Mouse (Mus musculus) CD4-positive helper T cell, adult 2 months (primary cell): ENCODE data around the gene Stau1.

Source experiments
- DNase-seq: peaks from one replicate; pipeline ENCODE4 v3.0.0-alpha.2; 2012; ENCODE audit warnings: low read depth, missing footprints, low spot score

The Stau1 gene

DNA sequence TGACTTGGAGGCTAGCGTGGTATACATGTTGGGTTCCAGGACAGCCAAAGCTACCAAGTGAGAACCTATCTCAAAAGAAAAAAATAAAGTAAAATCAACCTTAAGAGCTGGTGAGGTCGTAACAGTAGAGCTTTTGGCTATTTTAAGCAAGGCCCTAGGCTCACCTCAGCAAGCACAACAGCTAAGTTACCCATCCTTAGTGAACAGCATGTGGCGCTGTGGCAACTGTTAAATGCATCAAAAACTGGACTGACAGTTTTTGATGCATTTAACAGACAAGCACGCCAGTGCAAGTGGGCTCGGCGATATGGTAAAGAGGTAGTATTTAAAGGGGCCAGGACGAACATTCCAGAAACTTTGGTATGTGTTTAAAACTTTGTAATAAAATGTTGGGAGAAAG lies 5.2 kb downstream of the Stau1 start:
- no peak for DNase-seq

DNA sequence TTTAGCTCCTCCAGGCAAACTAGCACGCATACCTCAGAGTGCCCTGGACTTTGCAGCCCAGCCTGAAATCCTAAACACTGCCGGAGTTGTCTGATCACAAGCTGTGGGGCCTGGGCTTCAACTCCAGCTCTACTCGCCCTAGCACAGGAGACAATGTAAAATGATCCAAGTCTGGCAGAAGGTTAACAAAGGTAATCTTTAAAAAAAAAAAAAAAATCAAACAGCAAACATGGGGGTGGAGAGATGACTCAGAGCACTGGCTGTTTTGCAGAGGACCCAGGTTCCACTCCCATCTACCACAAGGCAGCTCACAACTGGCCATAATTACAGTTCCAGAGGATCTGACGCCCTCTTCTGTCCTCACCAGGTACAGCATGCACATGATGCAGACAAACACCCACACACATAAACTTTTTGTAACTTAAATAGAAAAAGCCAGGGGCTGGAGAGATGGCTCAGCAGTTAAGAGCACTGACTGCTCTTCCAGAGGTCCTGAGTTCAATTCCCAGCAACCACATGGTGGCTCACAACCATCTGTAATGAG lies 12.7 kb downstream of the Stau1 start:
- peak; percentile 21 for DNase-seq

DNA sequence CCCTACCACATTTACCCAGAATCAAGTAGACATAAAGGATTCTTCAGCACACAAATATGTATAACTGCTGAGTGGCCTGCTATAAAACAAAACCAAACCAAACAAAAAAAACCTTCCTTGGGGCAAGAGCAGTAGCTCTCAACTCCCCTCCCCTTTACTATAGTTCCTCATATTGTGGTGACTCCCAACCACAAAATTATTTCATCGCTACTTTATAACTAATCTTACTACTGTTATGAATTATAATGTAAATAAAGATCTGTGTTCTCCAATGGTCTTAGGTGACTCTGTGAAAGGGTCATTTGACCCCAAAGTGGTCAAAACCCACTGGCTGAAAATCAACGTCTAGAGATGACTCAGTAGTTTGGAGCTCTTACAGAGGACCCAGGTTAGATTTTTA lies 15.9 kb downstream of the Stau1 start:
- DNase-seq = no peak

DNA sequence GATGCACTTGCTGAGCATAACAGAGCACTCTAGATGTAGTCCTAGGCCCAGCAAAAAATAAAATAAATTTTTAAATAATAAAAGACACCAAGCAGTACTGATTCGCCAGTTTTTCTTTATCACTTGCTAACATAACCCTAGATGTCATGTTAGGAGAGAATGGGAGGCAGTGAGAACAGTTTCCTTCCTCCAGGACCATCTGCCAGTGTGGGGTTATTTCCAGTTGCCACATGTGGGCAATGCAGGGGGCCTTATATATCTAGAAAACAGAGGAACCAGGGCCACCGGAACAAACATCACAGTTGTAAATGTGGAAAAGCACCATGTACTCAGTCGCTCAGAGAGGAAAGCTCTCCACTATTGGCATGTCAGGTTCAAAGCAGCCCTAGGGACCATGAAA lies 18.6 kb downstream of the Stau1 start:
- no peak for DNase-seq

DNA sequence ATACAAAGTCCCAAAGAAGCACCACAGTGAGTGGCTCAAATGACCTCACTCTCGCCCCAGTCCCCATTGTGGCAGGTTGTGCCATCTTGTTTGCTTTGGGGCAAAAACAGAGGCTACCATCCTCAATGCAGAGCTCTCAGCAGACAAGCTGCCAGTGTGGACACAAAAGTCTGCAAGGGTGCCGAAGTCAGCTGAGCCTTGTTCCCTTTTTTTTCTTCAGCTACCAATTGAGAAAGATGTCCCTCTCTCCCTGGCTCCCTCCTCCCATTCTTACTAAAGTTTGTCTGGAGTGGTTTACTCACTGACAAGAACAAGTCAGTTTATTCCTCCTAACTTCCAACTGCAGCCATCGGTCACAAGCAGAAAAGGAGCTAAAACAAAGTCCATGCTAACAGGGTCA lies 19.7 kb downstream of the Stau1 start:
- no peak for DNase-seq

DNA sequence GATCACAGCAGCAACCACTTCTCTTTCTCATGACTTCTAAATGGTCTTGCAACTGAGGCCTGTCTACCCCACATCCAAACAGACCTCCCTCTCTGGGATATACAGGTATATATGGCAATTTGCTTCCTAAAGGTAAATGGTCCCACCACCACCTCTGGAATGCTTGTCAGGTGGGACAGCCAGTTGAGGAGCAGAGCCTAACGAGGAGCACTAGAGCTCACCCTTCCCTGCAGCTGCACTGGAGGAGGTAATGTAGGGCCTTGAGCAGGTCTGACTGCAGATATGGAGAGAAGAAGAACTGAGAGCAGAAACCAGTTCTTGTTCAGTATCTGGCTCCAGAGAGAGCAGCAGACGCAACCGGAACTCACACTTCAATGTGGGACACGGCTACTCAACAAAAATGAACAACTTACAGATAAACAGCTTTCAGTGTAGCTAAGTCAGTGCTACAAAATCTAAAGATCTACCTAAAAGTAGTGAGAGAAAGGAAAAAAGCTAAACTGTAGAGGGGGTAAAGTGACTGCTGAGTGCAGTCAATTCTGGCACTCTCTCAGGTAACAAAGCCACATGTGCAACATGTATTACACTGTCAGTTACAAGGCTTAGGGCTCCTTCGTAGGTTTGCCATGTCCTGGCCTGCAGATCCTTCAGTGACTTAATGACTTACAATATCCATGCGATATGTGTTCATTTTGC lies 21.8 kb downstream of the Stau1 start:
- DNase-seq = no peak

DNA sequence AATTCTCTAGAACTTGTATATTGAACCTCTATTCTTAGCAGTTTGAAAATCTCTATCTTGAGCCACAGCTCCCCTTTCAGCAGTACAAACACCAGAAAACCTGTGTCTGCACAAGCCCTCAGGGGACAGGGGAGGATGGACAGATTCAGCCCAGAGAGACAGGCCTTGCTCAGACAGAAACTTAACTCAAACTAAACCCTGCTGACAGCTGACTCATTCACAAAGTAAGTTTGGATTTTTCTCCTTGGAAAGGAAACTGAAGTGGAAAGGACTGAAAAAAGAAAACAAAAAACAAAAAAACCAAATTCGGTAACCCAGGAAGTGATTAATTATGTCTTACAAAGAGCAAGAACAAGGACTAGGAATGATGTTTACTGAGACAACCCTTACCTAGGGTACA lies 22.9 kb downstream of the Stau1 start:
- no peak for DNase-seq

DNA sequence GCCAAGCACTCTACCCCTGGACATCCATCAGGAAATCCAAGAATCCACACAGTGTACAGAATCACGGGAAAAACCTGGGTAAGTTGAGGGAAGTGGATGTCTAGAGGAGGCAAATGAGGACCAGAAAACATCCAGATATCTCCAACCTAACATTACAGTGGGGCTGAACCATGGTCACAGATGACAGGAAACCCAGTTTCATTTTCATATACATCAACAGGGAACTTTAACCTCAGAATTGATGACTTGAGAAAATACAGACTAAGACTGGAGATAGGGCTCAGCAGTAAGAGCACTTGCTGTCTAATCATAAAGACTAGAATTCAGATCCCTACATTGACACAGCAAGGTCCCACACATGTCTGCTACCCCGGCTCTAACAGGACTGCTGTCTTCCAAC lies 31.3 kb downstream of the Stau1 start:
- DNase-seq = peak; percentile 29

DNA sequence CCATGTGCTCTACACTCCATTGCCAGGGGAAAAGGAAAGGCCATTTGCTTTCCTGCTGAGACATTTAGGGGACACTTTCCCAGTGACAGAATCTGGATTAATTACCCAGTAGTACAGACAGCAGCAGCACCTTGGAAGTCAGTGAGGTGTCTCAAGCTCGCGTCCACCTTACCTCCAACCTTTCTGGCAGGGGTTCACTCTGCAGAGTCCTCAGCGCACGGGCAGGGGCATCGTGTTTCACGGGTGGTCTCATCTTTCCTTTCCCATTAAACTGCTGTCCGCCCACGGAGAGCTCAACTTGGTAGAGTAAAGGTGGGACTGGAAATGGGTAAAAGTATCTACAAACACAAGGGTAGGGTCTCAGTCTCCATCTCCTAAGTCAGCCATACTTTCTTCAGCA lies 32.8 kb downstream of the Stau1 start:
- no peak for DNase-seq

DNA sequence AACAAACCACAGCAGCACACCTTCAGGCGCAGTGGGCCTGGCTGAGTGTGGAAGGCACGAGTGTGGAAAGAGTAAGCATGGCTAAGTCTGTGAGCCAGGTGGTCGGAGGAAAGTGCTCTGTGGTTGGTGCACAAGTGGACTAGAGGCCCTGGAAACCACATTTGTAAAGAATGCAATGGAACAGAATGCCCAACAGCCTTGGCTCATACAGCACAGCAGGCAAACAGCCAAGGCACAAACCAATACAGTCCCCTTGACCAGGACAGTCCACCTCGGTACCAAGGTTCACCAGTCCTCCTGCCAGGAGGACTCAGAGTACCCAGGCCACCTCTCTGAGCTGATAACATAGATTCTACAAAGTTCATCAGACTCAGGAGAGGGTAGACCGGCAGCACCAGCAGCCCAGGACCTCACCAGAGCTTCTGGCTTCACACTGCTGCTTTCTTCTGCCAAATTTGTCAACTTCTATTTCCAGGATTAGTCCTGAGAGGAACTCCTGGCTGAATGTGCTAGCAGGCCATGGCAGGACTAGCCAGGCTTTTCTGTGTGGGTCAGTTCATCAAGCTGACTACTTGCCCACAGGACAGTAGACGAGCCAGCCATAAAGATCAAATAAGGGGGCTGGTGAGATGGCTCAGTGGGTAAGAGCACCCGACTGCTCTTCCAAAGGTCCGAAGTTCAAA lies 35.3 kb downstream of the Stau1 start:
- no peak for DNase-seq

DNA sequence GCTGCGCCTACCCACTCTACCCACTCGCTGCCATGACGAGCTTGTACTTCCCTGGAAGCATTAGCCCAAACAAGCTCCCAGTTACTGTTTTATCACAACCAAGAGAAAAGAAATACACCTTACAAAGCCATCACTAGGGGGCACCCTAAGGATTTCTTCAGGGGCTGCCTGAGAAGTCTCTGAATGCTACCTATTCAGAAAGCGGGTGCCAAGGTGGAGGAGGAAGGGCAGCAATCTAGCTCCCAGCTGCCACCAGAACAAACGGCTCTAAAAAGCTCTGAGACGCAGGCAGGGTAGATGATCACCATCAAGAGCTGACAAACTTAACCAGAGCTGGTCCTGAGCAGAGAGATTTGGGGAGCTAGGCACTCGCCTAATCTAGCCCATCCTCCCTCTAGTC lies 39.3 kb downstream of the Stau1 start:
- peak; percentile 68 for DNase-seq

DNA sequence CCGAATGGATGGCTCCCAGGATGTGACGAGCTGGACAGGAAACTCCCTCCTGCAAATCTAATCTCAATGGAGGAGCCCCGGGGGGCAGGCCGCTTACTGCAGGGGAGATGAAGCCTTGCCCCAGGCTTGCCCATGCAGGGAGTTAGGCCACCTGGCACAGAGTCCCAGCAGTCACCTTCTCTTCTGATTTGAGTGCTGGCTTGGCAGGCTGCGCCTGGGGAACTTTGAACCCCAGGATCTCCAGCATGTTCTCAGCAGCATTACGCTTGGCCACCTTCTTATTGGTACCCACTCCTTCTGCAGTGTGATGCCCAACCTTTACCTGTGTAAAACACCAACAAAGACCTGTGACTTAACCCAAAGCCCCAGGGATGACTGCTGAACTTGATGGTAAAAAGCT lies 43.9 kb downstream of the Stau1 start:
- no peak for DNase-seq

DNA sequence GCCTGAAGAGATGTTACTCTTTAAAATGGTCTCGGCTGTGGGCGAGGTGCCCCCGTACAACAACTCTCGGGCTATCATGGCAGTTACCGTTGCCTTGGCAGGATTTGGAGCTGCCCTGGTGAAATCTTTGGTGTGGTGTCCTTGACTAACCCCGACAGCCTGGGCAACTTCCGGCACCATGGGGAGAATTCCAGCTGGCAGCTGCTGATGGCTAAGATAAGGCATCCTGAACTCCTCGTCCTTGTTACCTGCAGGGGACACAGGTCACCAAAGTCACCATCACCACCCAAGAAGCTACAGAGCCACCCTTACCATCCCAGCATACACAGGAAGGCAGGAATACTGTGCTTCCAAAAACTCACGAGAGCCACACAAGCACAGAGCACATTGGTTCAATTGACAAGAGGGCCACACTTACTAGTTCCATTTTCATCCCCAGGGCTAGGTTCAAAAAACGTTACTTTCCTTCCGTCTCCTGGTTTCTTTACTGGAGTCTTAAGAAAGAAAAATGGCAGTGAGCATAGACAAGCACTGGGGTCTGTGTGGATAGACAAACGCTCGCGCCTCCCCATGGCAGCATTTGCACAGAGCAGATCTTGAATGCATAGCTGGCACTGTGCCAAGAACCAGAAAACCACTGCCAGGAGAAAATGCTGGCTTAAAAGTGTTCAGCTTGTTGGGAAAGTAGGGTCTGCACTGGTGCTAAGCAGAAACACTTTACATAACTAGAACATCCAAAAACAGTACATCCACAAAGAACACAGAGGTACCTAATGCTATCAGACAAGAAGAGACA lies 45.0 kb downstream of the Stau1 start:
- DNase-seq = no peak

DNA sequence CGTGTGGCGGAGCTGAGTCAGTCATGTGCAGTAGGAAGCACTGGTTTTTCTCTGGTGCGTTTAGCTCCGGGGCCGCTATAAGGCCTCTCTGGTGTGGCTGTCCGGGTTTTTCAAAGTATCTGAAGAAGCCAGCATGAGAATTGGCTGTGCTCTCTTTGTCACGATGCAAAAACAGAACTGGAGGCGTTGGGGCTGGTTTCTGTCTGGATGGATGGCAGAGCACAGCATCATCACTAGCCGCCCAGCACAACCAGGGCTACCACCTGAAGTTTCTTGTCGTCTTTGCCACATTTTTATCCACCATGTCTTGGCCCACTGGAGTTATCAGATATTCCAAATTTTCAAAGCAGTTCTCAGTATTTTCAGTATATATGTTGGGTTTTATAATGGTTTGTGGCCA lies 47.2 kb downstream of the Stau1 start:
- DNase-seq = no peak

DNA sequence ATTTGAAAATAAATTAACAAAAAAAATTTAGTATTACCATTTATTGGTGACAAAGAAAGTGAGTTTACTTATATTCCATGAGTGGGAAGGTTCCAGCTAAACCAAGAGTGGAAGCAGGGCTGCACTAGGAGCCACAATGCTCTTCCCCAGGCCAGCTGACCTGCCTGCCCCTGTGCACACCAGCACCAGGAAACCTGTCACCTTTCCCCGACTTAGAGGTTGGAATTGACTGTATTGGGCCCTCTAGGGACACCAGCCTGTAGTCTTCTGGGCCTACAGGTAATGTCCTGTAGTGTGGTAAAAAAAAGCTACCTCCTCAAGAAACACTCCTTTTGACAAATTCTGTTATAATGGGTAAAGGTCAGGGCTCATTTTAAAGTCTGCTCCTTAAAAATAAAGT lies 47.9 kb downstream of the Stau1 start:
- no peak for DNase-seq

DNA sequence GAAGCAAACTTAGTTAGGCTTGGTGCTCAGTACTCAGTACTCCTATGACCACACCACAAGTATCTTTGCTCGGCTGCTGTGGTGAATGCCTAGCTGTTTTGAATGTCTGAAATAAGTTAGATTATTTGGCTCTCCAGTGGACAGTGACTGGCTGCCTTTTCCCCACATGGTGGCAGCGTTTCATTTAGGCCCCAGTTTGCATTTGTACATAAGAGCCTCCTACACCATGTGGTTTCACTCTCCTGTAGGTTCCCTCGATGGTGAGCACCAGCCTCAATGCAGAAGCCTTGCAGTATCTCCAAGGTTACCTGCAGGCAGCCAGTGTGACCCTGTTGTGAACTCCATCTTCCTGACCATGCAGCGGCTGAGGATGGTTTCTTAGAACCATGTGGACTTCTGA lies 50.6 kb downstream of the Stau1 start:
- peak; percentile 28 for DNase-seq

DNA sequence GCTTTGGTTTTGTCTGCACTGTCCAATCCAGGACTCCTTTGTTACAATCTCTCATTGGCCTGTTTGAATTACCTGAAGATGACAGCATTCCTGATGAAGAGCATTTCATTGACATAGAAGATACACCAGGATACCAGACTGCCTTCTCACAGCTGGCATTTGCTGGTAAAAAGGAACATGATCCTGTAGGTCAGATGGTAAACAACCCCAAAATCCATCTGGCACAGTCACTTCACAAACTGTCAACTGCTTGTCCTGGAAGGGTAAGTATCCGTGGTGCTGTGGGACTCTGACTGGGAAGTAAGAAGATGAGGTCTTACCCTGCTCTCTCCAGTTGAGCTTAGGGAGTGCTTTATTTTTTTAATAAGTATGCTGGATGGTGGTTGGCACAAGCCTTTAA lies 51.8 kb downstream of the Stau1 start:
- no peak for DNase-seq

DNA sequence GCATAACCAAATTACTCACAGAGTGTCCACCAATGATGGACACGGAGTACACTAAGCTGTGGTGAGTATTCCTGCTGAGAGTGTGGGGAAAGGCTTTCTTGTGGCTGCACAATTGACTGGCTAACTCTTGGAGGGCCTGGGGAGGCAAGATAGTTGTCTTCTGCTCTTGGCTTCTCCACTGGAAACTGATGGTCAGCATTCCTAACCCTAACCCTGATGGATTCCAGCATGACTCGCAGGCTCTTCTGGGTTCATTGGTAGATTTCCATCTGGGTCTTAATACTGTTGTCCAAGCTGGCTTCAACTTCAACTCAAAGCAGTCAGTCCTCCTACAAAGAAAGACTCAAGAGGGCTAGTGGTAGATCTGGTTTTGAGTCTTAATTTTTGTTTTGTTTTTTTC lies 53.0 kb downstream of the Stau1 start:
- DNase-seq = no peak

DNA sequence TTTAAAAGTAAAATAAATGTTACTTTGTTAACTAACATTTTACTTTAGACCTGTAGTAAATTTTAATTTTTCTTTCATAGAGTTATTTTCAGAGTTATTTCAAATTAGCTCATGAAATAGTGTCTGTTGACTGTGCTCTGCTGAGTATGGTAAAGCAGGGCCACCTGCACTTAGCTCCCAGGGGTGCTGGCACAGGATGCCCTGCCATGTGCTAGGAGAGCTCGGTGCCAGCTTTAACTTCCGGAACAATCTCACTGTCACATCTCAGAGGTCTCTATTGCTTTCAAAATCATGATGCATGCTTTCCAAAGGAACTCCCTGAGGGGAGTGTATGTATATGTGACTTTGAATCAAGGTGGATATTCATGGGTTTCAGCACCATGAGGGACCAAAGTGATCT lies 59.9 kb downstream of the Stau1 start:
- no peak for DNase-seq

DNA sequence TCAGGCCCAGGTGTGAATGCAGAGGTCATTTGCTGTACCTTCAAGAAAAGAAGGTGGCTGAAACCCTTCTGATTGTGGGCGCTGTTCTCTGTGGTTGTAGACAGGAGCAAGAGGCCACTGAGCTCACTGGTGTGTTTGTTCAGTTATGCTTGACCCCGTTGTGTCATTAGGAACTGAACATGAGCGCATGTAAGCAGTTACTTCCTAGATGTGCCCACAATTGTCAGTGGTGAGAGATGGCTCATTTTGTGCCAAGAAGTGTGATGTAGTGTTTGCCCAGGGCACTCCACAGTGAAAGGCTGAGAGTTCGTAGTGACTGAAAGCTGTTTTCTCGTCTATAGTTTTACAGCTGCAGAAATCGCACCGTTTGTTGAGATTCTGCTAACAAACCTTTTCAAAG lies 60.5 kb downstream of the Stau1 start:
- DNase-seq = no peak

DNA sequence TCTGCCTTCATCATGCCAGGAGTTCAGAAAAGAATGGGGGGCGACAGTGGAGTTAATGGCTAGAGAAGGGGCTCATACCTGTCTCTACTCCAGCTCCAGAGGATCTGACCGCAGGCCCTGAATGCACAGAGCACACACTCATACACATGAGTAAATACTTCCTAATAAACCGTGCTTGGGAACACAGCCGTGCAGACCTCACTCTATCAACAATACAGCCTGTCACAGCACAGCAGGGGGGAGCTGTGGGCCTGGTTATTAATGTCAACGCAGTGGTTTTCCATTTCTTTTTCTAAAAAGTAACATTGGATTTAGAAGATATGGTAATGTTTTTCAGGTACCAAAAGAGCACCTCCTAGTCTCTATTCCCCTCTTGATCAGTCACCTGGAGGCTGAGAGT lies 61.7 kb downstream of the Stau1 start:
- DNase-seq = no peak

DNA sequence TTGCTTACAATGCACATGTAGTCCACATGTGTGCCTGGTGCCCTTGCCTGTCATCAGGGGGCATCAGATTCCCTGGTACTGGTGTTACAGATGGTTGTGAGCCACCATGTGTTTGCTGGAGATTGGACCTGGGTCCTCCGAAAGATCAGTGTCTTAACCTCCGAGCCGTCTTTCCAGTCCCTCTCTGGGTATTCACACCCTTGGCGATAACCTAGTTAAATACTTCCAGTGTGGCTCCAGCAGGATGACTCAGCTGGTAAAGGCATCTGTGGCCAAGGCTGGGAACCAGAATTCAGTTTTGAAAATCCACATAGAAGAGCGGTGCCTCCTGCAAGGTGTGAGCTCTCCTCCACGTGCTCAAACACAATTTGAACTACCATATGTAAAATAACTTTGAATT lies 62.2 kb downstream of the Stau1 start:
- DNase-seq = no peak

DNA sequence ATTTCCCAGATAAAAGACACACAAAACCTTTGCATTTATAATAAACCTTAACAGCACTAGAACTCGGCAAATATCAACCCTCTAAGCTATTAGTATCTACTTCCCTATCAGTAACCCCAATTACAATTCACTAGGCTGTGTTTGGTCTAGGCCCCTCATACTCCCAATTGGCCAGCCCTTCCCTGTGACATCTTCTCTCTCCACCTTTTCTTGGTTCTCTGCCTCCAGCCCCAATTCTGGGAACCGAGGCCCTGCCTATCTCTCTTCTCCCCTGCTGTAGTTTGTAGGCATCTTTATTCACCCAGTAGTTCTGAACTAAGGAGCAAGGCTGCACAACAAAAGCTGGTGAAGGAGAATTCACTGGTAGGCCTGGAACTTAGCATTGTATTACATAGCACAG lies 72.1 kb downstream of the Stau1 start:
- DNase-seq = no peak
